Mouse (Mus musculus): ENCODE measurements around the gene Ipo11. TPM values are rescaled to one million over a fixed set of nuclear protein-coding genes. Genes with fewer than 3 reads are reported as not detected.

The Ipo11 gene
- polyA plus RNA-seq, 1 experiment from 2014 or later, result 73.4 TPM

DNA sequence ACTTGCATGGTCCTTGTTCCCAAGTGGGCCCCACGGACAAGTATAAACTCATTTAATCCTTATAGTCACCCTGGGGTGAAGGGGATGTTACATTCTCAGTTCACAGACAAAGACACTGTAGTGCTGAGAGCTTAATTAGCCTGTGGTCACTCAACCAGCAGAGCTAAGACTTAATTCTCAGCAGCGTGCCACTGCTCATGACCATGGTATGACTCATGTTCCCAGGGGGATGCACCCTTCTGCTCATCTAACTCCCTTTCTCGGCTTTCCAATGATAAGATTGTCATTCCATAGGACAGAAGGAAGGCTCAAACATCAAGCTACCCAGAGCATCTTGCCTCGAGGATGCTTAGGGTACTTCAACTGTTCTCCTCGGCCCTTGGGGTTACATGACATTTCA lies 180.9 kb downstream of the Ipo11 start:
- DNase-seq, result no peak
- WGBS, result 71% methylated on average over 5 of the region's 5 CpGs
- no peak overlapping the region for H3K4me3 ChIP-seq (ENCODE audit: low read depth, low read length)

GRCm38 (mm10) chr13:106754216-106754615 lies 182.5 kb downstream of the Ipo11 start:
- Histone ChIP-seq H3K27ac (ENCODE audit: low read depth) (no peak overlapping the region), H3K4me1 (ENCODE audit: insufficient read depth) (no peaks in the 10 kb centered on the region), H3K4me3 (ENCODE audit: low read depth, low read length) (no peak overlapping the region), H3K9ac (no peak overlapping the region), H3K36me3 (ENCODE audit: insufficient read depth) (no peaks in the 10 kb centered on the region), H3K27me3 (ENCODE audit: insufficient read depth, low read length) (no peaks in the 10 kb centered on the region), H3K4me2 (no peak overlapping the region), H3K9me3 (ENCODE audit: low read depth, low read length) (no peaks in the 10 kb centered on the region)
- TF ChIP-seq CTCF (IDR thresholded peaks at IDR 0.05; ENCODE audit: low read depth), result no peak
- no peak for ATAC-seq (ENCODE audit: insufficient read depth)
- DNase-seq, result no peak
- 77% methylated on average over 3 of the region's 3 CpGs for WGBS

More for the DNA sequence above, 180.9 kb downstream of the Ipo11 start:
- no peak for TF ChIP-seq CTCF (IDR thresholded peaks at IDR 0.05; ENCODE audit: low read depth)
- Histone ChIP-seq H3K27me3 (ENCODE audit: insufficient read depth, low read length) (no peaks in the 10 kb centered on the region), H3K9me3 (ENCODE audit: low read depth, low read length) (no peaks in the 10 kb centered on the region), H3K27ac (ENCODE audit: low read depth) (no peak overlapping the region), H3K4me2 (no peak overlapping the region), H3K36me3 (ENCODE audit: insufficient read depth) (no peaks in the 10 kb centered on the region), H3K4me1 (ENCODE audit: insufficient read depth) (no peaks in the 10 kb centered on the region), H3K9ac (no peak overlapping the region)
- ATAC-seq (ENCODE audit: insufficient read depth), result no peak

GRCm38 (mm10) chr13:106751951-106752350 lies 184.8 kb downstream of the Ipo11 start:
- DNase-seq (no peak), ATAC-seq (ENCODE audit: insufficient read depth) (no peak)
- H3K4me1 ChIP-seq (ENCODE audit: insufficient read depth), result no peaks in the 10 kb centered on the region
- no peak overlapping the region for H3K27ac ChIP-seq (ENCODE audit: low read depth)
- H3K4me2 ChIP-seq, result no peak overlapping the region
- H3K9ac ChIP-seq, result no peak overlapping the region
- WGBS, result 67% methylated on average over 1 of the region's 1 CpGs
- H3K27me3 ChIP-seq (ENCODE audit: insufficient read depth, low read length), result no peaks in the 10 kb centered on the region
- no peak for TF ChIP-seq CTCF (IDR thresholded peaks at IDR 0.05; ENCODE audit: low read depth)
- H3K36me3 ChIP-seq (ENCODE audit: insufficient read depth), result no peaks in the 10 kb centered on the region
- no peak overlapping the region for H3K4me3 ChIP-seq (ENCODE audit: low read depth, low read length)
- H3K9me3 ChIP-seq (ENCODE audit: low read depth, low read length), result no peaks in the 10 kb centered on the region

DNA sequence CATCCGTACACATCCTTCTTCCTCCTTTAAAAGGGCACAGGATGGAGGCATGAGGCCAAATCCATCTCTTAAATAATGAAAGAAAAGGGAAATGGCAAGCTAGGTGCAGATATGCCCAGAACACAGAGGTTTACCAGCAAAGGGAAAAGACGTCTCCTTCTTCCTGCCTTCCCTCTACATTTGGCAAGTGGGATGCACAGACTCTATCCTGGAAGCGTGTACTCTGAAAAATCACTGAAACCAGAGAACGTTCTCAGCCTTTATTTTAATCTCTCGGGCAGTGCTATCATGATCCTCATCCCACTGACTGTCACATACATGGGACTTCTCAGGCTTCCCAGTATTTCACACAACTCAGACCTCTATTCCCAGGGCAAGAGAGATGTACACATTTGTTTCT lies 189.9 kb downstream of the Ipo11 start:
- Histone ChIP-seq H3K27me3 (ENCODE audit: insufficient read depth, low read length) (no peaks in the 10 kb centered on the region), H3K9ac (no peak overlapping the region), H3K4me3 (ENCODE audit: low read depth, low read length) (no peak overlapping the region), H3K27ac (ENCODE audit: low read depth) (no peak overlapping the region), H3K9me3 (ENCODE audit: low read depth, low read length) (no peaks in the 10 kb centered on the region), H3K4me2 (no peak overlapping the region), H3K36me3 (ENCODE audit: insufficient read depth) (no peaks in the 10 kb centered on the region), H3K4me1 (ENCODE audit: insufficient read depth) (no peaks in the 10 kb centered on the region)
- 50% methylated on average over 5 of the region's 5 CpGs for WGBS
- ATAC-seq (ENCODE audit: insufficient read depth), result no peak
- no peak for TF ChIP-seq CTCF (IDR thresholded peaks at IDR 0.05; ENCODE audit: low read depth)
- no peak for DNase-seq

DNA sequence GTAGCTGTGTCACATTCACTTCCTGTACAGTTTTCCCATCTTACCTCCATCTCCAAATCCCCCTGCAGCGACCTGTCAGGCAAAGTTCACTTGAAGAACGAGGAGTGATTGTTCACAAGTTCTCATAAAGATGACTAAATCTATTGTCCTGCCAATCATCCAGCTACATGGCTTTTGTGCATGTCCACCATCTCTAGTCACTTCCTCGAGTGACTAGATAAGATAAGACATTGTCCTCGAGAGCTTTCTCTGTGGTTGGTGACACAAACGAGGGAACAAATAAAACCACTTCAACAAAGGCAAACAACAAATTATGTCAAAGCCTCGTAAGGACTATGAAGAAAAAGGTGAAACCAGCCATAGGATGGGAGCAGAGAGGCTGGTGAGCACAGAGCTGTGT lies 191.6 kb downstream of the Ipo11 start:
- no peak for DNase-seq
- no peaks in the 10 kb centered on the region for H3K9me3 ChIP-seq (ENCODE audit: low read depth, low read length)
- H3K4me2 ChIP-seq, result no peak overlapping the region
- H3K36me3 ChIP-seq (ENCODE audit: insufficient read depth), result no peaks in the 10 kb centered on the region
- H3K9ac ChIP-seq, result no peak overlapping the region
- no peak for TF ChIP-seq CTCF (IDR thresholded peaks at IDR 0.05; ENCODE audit: low read depth)
- 44% methylated on average over 6 of the region's 6 CpGs for WGBS
- H3K27me3 ChIP-seq (ENCODE audit: insufficient read depth, low read length), result no peaks in the 10 kb centered on the region
- ATAC-seq (ENCODE audit: insufficient read depth), result no peak
- no peaks in the 10 kb centered on the region for H3K4me1 ChIP-seq (ENCODE audit: insufficient read depth)
- no peak overlapping the region for H3K27ac ChIP-seq (ENCODE audit: low read depth)
- H3K4me3 ChIP-seq (ENCODE audit: low read depth, low read length), result no peak overlapping the region

Other genes starting within 250 kb of the Ipo11 start
- gene Dimt1, start 10.2 kb upstream of the Ipo11 start, polyA plus RNA-seq (2014; fragmentation: Nextera tagmentation; extraction: Ambion mirVana), result 48.3 and 56.9 TPM in 2 replicates
- 27.2 and 29.1 TPM in 2 replicates for gene Kif2a, start 85.2 kb upstream of the Ipo11 start, polyA plus RNA-seq (2014; fragmentation: Nextera tagmentation; extraction: Ambion mirVana)